Mouse (Mus musculus) c-Kit-positive CD71-positive TER-119-negative erythroid progenitor cells, embryonic 14.5 days (primary cell): Measurements from ENCODE around the gene Plppr3.
"Not testable (repeated sequence)": the region's sequence is repeated elsewhere in the genome, so short reads cannot be mapped to it uniquely, and the experiment has no call there.

ENCODE experiments used
- DNase-seq: peaks from one replicate; pipeline ENCODE4 v3.0.0-alpha.2; 2013; ENCODE audit warnings: low read depth

The Plppr3 gene

GRCm38 (mm10) chr10:79900951-79901410 lies 26.5 kb upstream of the Plppr3 start:
- DNase-seq: no peak

DNA sequence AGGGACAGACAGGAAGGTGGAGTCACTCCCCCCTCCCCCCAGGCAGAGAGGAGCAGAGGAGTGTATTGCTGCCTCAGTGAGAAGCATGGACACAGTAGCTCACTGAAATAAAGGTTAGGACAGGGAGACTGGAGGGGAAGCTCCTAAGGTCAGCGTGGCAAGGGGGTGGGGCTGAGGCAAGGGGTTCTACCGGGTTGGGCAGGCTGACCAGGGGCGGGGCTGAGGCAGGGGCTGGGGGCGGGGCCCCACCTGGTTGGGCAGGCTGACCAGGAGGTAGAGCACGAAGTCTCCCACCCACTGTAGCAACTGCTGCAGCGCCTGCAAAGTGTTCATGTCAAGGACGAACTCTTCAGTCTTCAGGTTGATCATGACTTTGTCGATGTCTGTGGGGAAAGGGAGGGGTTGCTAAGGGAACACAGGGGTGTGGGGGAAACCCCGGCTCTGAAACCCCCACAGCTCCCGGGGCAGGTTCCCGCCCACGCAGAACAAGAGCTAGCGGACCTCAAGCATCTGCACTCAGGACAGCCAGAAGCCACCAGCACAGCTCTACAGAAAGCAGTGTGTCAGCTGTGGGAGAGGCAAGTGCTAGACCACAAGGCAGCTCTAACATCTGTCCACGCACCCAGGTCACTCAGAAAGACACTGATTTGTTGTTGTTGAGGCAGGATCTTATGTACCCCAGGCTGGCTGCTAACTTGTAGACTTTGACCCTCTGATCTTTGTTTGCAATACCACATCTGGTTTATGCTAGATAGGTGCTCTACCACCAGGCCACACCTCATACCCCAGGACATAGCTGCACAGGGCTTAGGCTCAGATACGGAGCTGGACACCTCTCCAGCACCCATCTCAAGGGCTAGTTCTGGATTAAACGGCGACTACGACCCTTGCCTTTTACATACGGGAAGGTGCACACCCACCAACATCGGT lies 23.1 kb upstream of the Plppr3 start:
- no peak for DNase-seq

DNA sequence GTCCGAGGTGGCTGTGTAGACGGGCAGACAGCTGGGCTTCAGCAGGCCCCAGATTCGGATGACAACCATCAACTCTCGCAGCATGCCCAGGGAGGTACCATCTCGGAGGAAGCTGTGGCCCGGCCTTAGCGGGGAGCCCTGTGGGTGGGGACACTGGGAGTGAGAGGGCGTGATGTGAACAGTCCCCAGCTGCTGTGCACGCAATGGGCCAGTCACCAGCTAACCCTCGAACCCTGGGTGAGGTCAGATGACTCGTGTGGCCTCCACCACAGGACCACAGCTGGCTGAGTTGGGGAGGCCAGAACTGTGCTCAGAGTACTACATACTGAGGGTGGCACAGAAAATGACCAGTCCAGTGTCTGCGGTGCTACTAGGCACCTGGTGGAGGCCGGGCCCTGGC lies 22.4 kb upstream of the Plppr3 start:
- no peak for DNase-seq

DNA sequence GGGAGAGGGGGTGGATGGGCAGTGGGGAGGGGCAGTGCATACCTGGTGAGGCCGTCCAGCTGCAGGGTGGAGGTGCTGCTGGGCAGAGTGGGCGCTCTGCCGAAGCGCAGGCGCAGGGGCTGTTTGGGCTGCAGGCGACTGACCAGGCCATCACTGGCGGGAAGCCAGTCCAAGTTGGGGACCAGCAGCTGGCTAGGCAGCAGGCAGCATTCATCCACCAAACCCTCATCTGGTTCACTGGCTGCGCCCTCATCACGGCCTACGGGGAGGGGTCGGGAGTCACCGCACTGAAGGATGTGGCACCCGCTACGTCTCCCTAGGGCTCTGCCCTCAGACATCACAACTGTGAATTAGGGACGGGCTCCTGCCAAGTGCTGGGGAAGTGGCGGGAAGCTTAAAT lies 21.9 kb upstream of the Plppr3 start:
- DNase-seq: no peak

DNA sequence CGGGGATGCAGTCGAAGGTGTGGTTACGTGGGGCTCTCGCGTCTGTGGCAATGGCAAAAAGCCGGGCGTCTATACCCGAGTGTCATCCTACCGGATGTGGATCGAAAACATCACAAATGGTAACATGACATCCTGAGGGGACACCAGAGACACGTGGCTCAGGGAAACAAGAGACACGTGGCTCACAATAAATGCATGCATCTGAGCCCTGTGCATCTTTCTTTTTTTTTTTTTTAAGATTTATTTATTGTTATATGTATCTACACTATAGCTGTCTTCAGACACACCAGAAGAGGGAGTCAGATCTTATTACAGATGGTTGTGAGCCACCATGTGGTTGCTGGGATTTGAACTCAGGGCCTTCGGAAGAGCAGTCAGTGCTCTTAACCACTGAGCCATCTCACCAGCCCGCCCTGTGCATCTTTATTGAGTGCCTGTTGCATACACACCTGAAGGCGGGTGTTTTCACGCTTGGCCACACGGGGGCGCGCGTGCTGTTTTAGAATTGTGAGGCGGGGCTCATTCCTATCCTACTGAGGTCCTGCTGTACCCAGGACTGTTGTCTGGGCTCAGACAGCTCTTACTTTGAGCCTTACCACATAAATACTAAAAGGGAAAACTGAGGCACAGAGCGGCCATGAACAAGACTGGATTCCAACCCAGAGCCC lies 18.2 kb upstream of the Plppr3 start:
- DNase-seq: peak; percentile 62

DNA sequence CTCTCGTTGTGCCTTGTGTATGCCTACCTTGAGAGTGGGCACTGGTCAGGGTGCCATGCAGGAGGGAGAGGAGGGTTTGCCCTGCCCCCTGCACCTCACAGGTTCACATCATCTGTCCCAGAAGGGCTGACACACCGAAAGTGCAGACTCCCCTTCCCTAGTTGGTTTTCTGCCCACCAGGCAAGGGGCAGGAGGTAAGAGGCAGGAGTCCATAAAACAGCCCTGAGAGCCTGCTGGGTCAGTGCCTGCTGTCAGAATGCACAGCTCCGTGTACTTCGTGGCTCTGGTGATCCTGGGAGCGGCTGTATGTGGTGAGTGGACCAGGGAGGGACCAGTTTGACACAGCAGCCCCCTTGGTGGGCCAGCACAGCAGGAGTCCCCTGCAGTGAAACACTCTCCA lies 16.2 kb upstream of the Plppr3 start, which contains the start of gene Cfd:
TSS of gene Cfd (plus strand) at position 184 of the 400 bp plus-strand sequence.
- no peak for DNase-seq

- no peak for DNase-seq
Observed at GRCm38 (mm10) chr10:79889386-79889785, 15.0 kb upstream of the Plppr3 start.

- DNase-seq: no peak
Observed at GRCm38 (mm10) chr10:79886611-79887010, 12.2 kb upstream of the Plppr3 start.

GRCm38 (mm10) chr10:79886054-79886453 lies 11.6 kb upstream of the Plppr3 start, which contains the start of gene Elane:
TSS of gene Elane (plus strand) at chr10:79886247.
- DNase-seq: no peak

GRCm38 (mm10) chr10:79884938-79885337 lies 10.5 kb upstream of the Plppr3 start:
- DNase-seq: not testable (repeated sequence)

DNA sequence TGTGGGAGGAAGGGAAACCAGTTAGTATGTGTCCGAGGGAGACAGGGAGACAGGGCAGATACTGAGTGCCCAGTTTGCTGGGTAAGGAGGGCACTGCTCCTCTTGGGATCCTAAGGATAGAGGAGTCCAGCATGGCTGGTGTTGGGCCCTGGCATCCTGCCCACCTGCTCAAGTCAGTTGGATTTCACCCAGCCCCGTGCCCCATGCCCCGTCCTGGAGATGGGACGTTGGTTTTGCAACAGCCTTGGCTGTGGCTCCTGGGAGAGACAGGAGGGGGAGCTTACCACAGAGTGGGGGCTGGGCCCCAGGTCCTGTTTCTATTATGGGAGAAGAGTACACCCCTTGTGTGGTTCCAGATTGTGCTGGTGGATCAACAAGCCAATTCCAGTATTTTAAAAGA lies 10.0 kb upstream of the Plppr3 start:
- DNase-seq: no peak

- DNase-seq: peak; percentile 74
Observed at GRCm38 (mm10) chr10:79883297-79884084, 9.1 kb upstream of the Plppr3 start.

DNA sequence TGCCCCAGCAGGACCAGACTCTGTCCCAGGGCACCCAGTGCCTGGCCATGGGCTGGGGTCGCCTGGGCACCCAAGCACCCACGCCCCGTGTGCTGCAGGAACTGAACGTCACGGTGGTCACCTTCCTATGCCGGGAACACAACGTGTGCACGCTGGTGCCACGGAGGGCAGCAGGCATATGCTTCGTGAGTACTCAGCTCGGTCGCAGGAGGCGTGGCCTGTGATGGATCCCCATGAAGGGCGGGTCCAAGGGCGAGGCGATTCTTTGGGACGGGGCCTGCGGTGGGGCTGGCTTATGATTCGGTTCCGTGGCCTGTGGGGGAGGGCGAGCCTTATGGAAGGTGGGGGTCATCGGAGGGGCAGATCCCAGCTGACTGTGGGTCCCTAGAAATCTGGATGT lies 7.5 kb upstream of the Plppr3 start:
- peak; percentile 56 for DNase-seq

DNA sequence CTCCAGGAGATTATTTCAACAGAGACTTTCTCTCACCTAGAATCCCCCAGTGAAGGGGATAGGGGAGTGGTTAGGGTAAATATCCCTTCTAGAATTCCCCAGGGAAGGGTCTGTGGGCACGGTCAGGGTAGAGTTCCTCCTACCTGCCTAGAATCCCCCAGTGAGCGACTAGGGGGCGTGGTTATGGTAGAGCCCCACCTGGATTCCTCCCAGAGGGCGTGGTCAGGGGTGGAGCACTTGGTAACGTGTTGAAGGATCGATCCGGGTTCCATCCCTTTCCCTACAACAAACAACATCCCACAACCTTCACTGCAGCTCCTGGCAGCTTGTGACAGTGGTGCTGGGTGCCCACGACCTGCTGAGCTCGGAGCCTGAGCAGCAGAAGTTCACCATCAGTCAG lies 6.3 kb upstream of the Plppr3 start:
- no peak for DNase-seq

GRCm38 (mm10) chr10:79879527-79879926 lies 5.1 kb upstream of the Plppr3 start:
- no peak for DNase-seq

- DNase-seq: no peak
Observed at GRCm38 (mm10) chr10:79877757-79878156, 3.3 kb upstream of the Plppr3 start.

DNA sequence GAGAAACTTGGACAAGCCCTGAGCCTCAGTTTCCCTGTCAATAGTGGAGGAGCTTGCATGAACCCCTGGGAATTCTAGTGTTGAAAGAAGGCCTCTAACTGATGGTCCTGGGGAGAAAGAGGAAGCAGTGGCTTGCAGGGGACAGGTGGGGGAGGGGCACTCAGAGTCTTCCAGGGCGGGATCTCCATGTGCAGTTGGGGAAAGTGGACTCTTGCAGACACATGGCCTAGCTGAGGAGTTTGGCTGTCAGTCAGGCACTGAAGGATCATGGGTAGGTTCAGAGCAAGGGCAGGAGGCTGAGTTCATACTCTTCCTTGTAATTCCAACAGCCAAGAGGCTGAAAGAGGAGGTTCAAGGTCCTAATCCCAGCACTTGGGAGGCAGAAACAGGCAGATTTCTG lies 2.7 kb upstream of the Plppr3 start:
- no peak for DNase-seq

- no peak for DNase-seq
Observed at GRCm38 (mm10) chr10:79873715-79874289, 632 bp downstream of the Plppr3 start.

GRCm38 (mm10) chr10:79873313-79873712 lies 1.1 kb downstream of the Plppr3 start:
- no peak for DNase-seq

- DNase-seq: no peak
Observed at GRCm38 (mm10) chr10:79872862-79873261, 1.6 kb downstream of the Plppr3 start.

DNA sequence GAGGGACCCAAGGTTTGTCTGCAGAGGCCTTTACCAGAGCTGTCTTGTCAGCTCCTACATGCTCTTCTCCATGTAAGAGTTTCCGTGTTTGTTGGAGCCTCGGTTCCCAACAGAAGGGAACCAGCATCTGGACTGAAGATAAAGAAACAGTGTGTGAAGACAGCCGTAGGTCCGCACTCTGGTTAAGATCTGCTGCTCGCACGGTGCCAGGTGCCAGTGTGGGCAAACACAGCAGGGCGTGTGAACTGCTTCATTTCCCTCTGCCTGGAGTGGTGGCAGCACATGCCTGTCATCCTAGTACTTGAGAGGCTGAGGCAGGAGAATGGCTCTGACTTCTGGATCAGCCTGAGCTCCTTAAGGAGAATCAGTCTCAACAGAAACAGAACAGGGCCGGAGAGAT lies 2.6 kb downstream of the Plppr3 start:
- DNase-seq: no peak

DNA sequence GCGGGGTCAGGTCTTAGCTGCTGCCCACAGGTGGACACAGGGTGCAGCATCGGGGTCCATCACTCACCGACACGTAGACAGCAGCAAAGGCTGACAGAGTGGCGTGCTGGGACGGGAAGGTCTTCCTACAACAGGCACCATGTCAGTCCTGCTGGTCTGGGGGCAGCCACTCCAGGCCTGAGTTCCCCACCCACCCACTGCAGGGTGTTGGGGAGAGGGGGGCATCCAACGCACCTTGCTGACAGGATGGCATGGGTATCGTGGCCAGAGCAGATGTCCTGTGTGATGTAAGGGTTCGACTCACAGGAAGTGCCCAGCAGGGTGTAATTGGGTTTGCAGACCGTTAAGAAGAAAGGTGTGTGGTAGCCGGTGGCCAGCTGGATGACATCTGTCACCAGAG lies 7.8 kb downstream of the Plppr3 start:
- no peak for DNase-seq
